Mouse (Mus musculus) cerebellum, postnatal 4 days (tissue): ENCODE results near the gene Zfhx3.

Experiments used
- DNase-seq, 2 experiments: peaks; one replicate each; pipeline ENCODE4 v3.0.0; 2022; ENCODE audit warnings: low spot score in 2 of 2, mixed read lengths in 1 of 2

Gene Zfhx3

DNA sequence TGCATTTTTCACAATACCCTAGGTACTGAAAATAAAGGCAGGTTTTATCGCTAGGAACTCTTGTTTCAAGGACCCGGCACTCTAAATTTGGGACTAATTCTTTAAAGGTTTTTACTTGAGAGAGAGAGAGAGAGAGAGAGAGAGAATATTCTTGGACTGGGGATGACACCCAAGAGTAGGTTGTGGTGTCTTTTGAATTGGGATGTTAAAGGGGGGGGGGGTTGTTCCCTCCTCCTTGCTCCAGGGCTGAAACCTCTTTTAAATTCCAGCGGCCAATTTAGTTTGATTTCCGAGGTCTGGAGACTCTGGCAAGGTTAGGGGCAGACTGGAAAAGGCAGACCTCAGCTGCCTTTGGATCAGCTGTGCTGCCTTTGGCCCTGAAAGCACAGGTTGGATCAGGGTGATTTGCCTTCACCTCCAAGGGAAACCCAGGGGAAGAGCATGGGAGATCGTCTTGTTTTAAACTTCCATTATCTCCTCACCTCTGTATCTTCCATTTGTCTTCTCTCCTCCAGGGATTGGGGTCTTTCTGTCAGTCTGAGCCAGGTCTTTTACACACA, 755.7 kb downstream of the Zfhx3 start:
- no peak for DNase-seq

DNA sequence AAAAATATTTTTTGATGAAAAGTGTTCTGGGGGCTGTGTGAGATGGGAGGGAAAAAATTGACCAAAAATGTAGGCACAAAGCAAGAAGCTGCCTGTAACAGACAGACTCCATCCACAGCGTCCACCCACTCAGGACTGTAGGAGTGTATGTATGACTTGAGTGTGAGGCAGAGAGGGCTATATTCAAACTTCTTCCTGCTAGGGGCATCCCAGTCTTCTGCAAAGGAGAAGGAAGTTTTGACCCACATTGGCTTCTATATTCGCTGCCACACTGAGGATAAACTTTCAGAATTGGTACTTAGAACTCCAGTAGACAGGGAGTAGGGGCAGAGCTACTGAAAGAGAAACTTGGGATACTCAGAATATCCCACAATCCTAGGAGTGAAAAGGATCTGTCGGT, 756.6 kb downstream of the Zfhx3 start:
- no peak for DNase-seq

DNA sequence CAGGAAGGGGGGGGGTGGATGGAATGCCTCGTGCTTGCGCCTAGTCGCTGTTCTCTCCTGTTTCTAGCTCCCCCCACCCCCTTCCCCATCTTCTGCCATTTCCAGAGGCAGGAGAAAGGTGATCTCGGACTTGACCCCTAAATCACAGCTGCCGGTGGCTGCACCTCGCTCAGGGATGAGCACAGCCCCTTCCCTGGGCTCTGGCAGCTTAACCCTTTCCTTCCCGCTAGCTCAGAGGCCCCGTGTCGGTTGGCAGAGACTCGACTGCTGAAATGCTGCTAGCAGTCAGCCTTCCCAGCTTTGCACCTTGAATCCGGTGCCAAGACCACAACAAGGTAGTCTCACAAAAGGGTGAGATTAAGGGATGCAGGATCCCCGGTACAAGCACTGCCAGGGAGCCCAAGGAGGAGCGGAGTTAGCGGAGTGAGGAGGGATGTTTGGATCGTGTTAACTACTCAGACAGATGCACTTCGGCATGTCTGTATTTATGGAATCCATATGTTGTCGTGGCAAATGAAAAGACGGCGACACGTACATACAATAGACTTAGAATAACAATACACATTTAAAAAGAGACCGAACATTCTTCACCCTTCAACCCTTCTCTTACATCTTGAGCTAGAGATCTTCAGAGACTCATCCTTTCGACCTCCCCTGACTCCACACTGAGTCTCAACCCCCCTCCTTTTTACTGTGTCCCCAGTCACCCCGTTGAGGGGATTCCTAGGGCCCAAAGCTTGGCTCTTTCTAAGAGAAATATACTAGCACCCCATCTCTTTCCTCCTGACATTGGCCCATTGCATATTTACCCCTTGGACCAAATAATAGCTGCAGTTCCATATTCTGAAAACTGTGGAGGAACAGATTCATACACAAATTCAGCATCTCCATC, 757.3 kb downstream of the Zfhx3 start:
- DNase-seq = no peak

DNA sequence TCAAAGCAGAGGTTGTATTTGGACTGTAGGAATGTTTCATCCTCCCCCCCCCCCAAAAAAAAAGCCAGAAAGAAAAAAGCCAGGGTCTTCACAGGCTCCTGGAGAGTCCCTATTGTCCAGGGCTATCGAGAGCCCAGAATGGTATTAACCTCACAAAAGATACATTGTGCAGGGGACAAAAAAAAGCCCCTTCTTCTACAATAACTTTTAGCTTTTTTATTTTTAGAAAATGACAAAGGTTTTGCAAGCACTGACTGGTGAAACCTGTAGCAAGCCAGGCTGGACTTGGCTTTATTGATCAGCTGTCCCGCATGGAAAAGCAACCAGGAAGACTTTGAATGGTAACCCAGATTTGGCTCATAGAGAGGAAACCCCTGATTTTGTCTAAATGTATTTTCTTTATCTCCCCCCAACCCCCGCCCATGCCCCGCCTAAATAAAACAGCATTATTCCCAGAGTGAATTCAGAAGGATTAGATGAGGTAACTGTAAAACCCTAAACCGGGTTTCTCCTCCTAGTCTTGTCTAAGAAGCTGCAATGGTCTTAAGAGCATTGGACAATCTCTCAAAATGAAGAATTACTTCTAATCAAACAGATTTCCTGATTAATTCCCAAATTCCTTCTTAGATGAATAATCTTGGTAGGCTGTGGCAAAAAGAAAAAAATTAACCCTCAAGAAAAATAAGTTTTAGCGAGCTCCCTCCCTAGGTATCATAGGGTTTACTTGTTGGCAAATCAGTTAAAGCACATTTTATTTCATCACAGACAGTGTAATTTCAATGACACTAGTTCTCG, 759.1 kb downstream of the Zfhx3 start:
- no peak for DNase-seq

DNA sequence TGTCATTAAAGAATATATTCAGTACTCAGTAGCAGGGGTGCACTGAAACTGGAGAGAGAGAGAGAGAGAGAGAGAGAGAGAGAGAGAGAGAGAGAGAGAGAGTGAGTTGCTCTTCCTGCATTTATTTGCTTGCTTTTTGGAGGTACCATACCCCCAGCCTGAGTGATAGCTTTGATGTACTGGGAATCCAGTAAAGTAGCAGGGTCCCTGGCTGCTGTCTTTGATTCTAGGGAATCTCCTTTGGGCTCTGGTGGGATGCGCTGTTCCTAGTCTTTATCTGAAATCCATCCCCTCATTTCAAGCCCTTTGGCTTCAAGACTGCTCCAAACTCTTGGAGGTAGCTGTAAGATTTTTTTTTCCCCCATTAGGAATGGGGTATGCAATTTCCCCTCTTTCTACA, 759.8 kb downstream of the Zfhx3 start:
- DNase-seq = no peak

DNA sequence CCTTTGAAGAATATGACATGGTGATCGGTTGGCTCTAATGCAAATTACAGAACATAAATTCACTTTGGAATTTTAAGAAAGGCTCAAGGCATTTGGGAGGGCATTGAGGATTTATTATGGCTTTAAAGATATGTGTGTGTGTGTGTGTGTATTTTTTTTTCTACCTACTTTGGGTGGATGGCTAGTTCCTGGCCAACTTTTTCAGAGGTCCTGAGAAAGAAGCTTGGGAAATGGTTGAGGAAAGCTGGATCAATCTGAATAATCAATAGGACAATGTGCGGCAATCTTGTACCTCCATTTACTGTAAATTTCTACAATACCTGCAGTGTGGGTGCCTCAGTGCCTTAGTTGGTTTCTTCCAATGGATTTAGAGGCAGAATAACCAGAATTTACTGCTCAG, 763.3 kb downstream of the Zfhx3 start:
- DNase-seq = no peak

DNA sequence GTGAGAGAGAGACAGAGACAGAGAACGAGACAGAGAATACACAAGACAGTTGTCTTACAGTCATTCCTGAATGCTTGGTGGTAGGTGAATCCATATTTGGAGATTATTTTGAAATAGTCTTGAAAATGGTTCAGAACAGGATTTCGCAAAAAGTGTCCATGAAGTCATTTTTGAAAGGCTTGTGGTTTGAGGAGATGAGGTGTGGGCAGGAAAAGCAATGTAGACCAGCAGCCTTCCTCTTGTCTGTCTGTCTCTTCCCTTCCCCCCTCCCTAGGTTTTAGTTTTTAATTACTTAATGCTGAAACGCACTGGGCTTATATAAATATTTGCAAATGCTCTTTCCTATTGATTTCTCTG, 764.0 kb downstream of the Zfhx3 start:
- DNase-seq = no peak

DNA sequence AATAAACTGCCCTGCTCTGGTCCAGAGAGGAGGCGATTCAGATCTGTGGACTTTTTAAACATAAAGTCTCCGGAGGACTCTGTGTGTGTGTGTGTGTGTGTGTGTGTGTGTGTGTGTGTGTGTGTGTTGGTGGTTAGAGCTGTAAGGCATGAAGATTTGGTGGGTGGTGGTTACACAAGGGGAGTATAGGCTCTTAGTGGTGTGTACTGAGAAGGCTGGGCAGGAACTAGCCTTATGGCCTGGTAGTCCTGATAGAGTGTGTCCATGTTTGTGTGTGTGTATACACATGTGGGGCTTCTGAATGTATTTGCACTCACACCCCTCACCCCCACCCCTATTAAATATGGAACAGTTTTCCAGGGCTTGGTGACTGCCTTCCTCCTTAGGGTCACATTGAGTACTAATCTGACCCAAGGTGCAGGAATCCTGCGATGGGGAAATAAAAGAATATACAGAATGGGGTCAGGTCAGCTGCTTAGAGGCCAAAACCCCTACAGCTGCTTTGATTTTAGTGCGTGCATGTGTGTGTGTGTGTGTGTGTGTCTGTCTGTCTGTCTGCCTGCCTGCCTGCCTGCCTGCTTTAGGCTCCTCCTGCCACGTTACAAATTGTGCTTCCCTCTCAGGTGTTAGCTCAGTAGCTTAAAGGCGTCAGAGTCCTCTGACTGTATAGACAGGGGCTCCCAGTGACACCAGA, 764.6 kb downstream of the Zfhx3 start:
- DNase-seq = no peak

DNA sequence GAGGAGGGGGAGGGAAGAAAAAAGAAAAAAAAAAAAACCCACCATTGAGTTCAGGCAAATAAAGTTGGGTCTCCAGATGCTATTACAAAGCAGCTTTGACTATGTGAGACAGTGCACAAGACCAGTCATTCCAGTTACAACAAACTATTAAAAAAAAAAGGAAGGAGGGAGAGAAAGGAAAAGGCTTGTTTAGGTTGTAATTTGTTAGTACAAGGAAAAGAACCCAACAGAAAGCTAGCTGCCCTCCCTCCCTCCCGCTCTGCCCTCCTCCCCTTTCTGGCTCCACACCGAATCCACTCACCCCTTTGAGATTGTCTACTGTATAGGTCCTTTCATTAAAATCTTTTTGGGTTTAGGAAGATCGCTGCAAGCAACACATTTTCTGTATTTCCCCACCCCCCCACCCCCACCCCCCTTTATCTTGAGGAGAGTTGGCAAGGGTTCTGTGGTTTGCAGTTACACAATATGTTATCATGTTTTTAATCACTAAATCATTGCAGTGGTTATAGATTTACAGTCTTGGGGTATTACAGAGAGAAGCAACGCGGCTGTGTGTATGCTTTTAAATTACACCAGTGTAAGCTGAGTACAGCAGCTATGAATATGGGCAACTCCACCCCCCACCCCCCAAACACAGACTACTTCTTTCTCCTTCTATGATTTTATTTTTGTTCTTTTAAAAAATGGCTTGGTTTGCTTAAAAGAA, 765.3 kb downstream of the Zfhx3 start:
- DNase-seq = no peak

DNA sequence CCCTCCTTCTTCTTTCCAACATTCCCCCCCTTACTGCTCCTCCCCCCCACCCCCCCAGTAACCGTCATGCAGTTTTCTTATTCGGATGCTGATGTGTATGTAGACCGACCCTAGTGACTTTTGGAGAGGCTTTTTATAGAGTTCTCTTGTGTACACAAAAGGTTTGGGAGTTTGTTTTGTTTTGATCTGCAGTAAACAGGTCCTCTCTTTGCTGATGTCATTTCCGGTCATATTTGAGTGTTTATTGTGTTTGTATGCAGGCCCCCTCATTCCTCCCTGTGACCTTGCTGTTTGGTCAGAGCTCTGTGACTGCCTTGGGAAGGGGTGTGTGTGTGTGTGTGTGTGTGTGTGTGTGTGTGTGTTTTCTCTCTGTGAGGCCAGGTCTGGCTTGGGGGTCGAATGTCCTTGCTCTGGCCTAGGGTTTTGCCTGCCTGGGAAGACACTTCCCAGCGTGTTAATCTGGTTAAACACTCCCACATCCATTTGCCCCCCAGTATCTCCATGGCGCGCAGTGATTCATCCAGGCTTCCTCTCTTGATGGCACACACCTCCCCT, 766.5 kb downstream of the Zfhx3 start:
- DNase-seq = no peak

DNA sequence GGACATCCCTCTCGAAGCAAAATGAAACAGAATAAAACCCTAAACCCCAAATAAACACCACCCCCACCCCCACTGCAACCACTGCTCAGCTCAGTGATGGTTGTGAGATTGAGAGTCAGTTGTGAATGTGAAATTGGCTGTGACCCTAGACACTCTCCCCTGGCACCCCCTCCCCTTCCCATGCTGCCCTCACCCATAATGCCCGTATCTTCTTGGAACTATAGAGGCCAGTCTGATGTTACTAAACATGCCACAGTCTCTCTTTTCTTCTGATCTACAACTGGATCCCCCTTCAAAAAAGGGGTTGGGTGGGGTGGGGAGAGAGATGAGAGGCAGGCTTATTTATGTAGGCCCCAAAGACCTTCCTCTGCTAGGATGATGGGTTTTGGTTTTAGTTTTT, 767.0 kb downstream of the Zfhx3 start:
- no peak for DNase-seq

DNA sequence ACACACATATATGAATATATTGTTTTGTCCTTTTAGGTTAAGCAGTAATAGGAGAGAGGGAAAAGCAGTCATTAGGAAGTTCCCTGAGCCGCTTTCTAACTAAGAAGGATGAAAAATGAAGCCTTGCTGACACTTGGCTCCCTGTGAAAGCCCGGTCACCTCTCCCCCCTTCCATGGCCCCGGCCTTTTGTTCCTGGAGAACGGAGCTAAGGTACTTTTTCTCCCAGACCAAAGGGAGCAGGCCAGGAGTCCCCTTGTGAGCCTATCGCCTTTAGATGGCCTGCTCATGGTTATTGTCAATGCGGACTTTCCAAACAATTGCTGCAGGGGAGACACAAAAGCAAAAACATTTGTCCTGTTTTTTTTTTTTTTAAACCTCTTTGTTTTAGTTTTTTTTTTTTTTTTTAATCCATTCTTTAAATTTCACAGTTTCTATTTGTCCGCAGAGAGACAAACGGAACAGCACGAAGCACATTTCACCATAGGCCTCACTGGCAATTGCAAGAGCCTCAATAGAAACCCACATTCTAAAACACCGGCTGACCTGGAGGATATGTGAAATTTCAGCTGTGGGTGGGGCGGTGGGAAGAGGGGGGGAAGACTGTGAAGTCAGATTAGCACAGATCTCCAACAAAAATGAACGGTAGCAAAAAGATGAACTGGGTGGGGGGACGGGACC, 767.6 kb downstream of the Zfhx3 start:
- DNase-seq = no peak

DNA sequence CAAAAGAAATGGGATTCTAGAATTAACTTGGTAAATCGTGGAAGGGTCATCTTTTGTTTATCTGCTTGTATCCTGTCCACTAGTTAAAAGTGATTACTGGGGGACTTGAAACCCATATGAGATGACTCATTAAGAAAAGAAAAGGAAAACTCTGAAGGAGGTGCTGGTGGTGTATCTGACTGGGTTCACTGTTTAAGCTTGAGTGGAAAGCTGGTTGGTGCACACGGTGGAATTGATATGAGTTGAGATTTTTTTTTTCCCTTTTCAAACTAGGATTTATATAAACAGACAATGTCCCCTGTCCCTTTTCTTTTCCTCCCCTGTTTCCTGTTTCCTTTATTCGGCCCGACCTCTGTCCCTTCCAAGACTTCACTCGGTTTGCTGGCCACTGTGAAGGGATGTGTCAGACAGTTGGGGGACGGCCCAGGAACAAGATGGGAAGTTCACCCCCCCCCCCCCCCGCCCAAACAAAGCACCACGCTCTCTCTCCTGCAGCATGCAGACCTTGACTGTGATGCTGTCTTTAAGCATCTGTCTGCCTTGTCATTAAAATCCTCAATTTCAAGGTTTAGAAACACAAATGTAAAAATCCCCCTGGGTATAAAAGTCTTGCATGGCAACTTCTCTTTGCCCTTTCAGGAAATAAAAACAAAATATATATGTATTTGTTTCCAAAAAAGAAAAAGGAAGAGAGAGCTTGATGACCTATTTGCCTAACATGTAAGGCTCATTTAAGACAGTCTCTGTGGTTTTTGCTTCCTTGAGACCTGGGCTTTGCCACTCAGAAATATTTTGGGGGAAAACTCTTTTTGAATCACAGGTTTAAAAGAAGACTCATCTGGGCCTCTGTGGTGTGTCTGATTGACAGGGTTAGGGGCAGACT, 768.4 kb downstream of the Zfhx3 start:
- DNase-seq = no peak

DNA sequence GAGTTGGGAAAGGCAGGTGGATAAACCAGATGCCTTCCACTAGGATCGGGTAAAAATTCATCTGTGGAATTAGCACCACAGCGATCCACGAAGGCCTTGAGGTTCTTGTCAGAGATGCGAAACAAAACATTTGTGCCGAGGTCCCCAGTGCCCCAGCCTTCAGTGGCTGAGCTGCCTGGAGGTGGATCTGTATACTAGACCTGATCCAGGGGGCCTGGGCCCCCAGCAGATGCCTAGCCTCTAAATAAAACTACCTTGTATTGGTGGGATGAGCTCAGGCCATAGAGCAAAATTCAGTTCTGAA, 769.0 kb downstream of the Zfhx3 start:
- DNase-seq = no peak

DNA sequence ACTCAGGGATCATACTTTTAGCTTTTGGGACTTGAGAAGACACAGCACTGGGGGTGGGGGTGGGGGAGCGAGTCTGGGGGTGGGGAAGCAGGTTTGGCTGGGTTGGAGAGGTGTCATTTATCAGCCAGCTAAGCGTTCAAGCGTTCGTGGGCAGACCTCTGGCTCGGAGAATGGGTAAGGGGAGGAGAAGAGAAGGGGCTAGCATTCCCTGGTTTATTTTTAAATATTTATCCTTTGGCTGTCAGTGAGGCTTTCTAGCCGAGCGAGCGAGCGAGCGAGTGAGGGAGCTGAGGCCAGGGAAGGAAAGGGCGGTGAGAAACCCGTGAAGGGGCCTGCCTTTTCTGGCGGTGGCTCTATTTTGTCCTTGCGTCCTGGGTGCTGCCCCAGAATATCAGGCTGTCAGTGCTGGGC, 769.6 kb downstream of the Zfhx3 start:
- no peak for DNase-seq

DNA sequence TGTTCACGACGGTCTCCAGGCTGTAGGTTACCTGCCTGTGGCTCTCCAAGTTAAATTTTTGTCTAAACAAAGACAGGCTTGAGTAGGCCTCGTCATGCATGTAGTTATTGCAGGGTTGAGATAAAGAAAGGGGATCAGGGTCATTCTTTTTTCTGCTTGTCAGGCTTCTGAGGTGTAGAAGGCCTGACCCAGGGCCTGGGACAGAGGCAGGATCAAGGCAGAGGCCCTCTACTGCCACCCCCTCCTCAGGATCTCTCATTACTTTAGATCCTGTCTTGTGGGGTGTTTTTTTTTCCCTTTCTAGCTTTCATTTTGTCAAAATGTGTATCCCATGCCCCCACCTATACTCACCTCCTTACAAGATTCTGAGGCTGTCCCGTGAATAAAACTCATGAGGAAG, 770.2 kb downstream of the Zfhx3 start:
- no peak for DNase-seq

DNA sequence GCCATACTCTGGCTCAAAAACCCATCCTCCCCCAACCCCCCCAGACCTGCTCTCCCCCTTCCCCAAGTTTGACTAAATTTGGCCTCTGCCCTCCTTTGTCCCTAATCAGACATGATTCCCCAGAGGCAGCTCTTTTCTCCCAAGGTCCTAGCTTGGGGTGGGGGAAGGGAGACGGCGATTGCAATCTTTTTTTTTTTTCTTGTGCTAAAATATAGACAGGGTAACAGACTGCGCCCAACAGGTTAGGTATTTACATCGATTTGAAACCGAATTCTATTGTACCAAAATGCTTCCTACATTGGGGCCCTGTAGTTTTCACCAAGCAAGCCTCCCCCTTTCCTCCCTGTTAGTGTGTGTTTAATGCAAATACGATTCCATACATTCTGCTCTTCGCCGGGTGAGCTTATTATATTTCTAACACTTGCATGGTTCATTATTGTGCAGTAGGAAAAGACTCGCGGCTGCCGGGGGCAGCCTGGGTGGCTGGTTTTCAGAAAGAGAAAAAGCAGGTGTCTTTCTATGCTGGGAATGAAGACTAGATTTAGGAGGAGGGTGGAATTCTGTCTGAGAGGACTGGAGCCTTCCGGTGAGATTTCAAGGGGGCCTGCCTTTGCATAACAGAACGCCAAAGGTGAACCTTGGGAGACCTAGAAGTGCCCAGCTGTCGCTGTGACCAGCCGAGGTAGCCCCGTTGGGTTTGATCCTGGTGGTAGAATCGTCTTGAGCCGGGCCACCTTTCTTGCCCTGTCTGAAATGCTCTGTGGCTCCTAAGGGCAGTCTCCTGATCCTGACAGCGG, 771.1 kb downstream of the Zfhx3 start:
- DNase-seq = no peak

DNA sequence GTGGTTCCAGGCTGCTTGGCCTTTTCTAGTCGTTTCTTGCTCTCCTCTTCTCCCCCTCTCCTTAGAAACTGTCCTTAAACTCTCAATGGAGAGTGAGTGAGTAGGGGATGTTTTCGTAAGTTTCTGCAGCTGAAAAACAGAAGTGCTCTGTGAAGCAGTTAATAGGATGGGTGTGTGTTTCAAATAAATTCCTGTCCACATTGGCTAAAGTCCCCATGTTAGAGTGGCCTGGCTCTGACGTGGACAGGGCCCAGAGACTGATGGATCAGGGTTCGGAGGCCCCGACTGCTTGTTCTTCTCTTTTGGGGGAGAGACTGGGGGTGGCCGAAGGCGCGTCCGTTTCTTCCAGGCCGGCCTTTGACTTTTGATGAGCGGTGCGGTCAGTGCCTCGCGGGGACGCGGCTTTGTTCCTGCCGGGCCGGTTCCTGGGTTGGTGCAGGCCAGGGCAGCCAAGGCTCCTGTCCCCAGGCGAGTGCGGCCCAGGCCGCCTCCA, 771.7 kb downstream of the Zfhx3 start:
- no peak for DNase-seq
